In the genomic region with DNA sequence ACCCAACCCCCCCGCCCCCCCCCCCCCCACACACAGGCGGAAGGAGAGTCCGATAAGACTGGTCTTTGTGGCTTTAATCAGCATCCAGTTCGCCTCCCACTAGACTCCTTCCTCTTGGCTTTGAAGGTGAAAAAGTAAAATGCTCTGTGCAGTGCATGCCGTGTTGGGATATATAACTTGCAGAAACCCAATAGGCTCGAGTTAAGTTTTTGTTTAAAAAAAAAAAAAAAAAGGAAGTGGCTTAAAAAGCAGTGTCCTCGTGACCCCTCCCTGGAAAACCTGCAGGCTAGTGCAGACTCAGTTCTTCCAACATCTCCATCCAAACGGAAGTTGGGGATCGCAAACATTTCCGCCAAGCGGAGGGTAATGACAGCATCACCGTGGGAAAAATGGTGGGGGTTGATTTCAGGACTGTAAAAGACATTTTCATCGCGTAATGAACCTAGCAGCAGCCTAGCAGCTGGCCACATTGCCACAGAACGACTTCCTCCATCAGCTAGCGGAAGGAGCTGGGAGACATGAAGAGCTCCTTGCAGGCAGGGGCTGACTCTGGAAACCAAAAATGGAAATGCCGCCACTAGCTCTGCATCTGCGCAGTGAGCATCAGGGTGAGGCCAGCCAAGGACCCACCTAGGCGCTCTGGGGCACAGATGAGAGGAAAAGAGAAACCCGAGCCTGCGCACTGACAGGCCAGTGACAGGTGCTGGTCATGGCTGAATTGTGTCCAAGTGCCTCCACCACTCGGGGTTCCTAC, we compare ENCODE assay signal across 8 mouse cellular contexts. TPM values are rescaled to one million over a fixed set of nuclear protein-coding genes. Genes with fewer than 3 reads are reported as not detected.
DNase-seq lines count a peak whose midpoint lies in the region; ATAC-seq lines count a peak whose summit lies in the region.

No protein-coding gene starts in this region.

- peaks cover 12% of the 10 kb centered on the region for H3K4me1 ChIP-seq in hindbrain, embryonic 13.5 days (replicated peaks)
- peaks cover 28% of the 10 kb centered on the region for H3K4me1 ChIP-seq in limb, embryonic 10.5 days

- 64% methylated on average over 22 of the region's 22 CpGs for WGBS in hindbrain, embryonic 13.5 days
- 61% methylated on average over 22 of the region's 22 CpGs for WGBS in limb, embryonic 10.5 days

- no peak overlapping the region for H3K9ac ChIP-seq in hindbrain, embryonic 13.5 days

- no peaks in the 10 kb centered on the region for H3K27me3 ChIP-seq in hindbrain, embryonic 13.5 days
- no peaks in the 10 kb centered on the region for H3K27me3 ChIP-seq in limb, embryonic 10.5 days (ENCODE audit: low read depth, poor library complexity, severe bottlenecking)

- no peaks in the 10 kb centered on the region for H3K36me3 ChIP-seq in hindbrain, embryonic 13.5 days
- no peaks in the 10 kb centered on the region for H3K36me3 ChIP-seq in limb, embryonic 10.5 days

- DNase-seq in embryo, embryonic 10 days (ENCODE audit: low spot score), result peak; percentile 42
- DNase-seq in embryo, embryonic 9.5 days (ENCODE audit: extremely low spot score), result no peak
- DNase-seq in R1 (ENCODE audit: low read depth, low spot score), result peak; percentile 74
- DNase-seq in limb, embryonic 10.5 days (ENCODE audit: low spot score), result no peak
- peak; percentile 43 for DNase-seq in mesoderm, embryonic 11.5 days (ENCODE audit: low read depth, low spot score)
- DNase-seq in thymus, postnatal 10 days (ENCODE audit: low spot score in 2 of 2), result peak; percentile 59 to 62

- H3K4me3 ChIP-seq in hindbrain, embryonic 13.5 days, result no peak overlapping the region
- no peak overlapping the region for H3K4me3 ChIP-seq in limb, embryonic 10.5 days

- H3K9me3 ChIP-seq in hindbrain, embryonic 13.5 days, result peaks cover 5% of the 10 kb centered on the region
- H3K9me3 ChIP-seq in limb, embryonic 10.5 days (replicated peaks), result no peaks in the 10 kb centered on the region

- H3K27ac ChIP-seq in hindbrain, embryonic 13.5 days, result peak overlapping the region; percentile 30; the same call in 1 of the 2 replicates
- peak overlapping the region; percentile 50 for H3K27ac ChIP-seq in limb, embryonic 10.5 days

- H3K4me2 ChIP-seq in hindbrain, embryonic 13.5 days, result peak overlapping the region; percentile 1; the same call in 1 of the 2 replicates

- ATAC-seq in erythroid progenitor cell, adult 5-6 weeks (replicated peaks; ENCODE audit: low FRiP score, poor library complexity, severe bottlenecking), result peak; percentile 69
- no peak for ATAC-seq in hindbrain, embryonic 13.5 days (ENCODE audit: low FRiP score)

RNA-seq across cellular contexts. Expression of gene Anapc15-ps, which starts 4.3 kb away (rescaled TPM):
- not detected in 2 replicates for total RNA-seq in erythroid progenitor cell, adult 5-6 weeks (2015; ENCODE audit: low replicate concordance)
- total RNA-seq in erythroid progenitor cell, adult 5-6 weeks (2017; ENCODE audit: low replicate concordance), result not detected in 2 replicates
- polyA plus RNA-seq in hindbrain, embryonic 13.5 days (2015; fragmentation: Nextera tagmentation; extraction: Ambion mirVana), result not detected in 2 replicates
- not detected in 2 replicates for polyA plus RNA-seq in limb, embryonic 10.5 days (2016; fragmentation: Nextera tagmentation; extraction: Ambion mirVana)

Comparison
In these comparisons a context has a peak if more than half of its experiments do, and no peak if none do; other contexts are left out.
1. DNase-seq: peak in embryo, embryonic 10 days (single experiment), R1 (single experiment), mesoderm, embryonic 11.5 days (single experiment) and thymus, postnatal 10 days (2 of 2); none in embryo, embryonic 9.5 days (single experiment) and limb, embryonic 10.5 days (single experiment).